Mouse (Mus musculus) testis, adult 2 months (tissue): Measurements from ENCODE around the gene Wdr90. TPM values are rescaled to one million over a fixed set of nuclear protein-coding genes. Genes with fewer than 3 reads are reported as not detected.
"Not testable (repeated sequence)": the region's sequence is repeated elsewhere in the genome, so short reads cannot be mapped to it uniquely, and the experiment has no call there.

ENCODE experiments used
- H3K27ac ChIP-seq: fragments of 200-500 bp; 2 replicates; pipeline ENCODE4 v1.5.1; 2012; ENCODE audit warnings: low read depth, low read length; ENCODE audit not compliant: control insufficient read depth, insufficient read depth
- H3K27me3 ChIP-seq: fragments of 200-500 bp; 2 replicates; pipeline ENCODE4 v1.6.1; 2012; ENCODE audit warnings: mild to moderate bottlenecking, low read length, moderate library complexity; ENCODE audit not compliant: control insufficient read depth, insufficient read depth
- H3K36me3 ChIP-seq: fragments of 200-500 bp; 2 replicates; pipeline ENCODE4 v1.6.1; 2012; ENCODE audit warnings: mild to moderate bottlenecking, low read length; ENCODE audit not compliant: control insufficient read depth, insufficient read depth
- H3K4me1 ChIP-seq: fragments of 200-500 bp; 2 replicates; pipeline ENCODE4 v1.6.1; 2012; ENCODE audit warnings: low read length; ENCODE audit not compliant: control insufficient read depth, insufficient read depth
- H3K4me3 ChIP-seq: fragments of 200-500 bp; 2 replicates; pipeline ENCODE4 v1.5.1; 2012; ENCODE audit warnings: low read depth, mild to moderate bottlenecking, low read length, moderate library complexity, mixed read lengths; ENCODE audit not compliant: control insufficient read depth
- CTCF ChIP-seq: fragments of 200-500 bp; IDR thresholded peaks from 2 replicates; pipeline ENCODE4 v1.5.1; 2012; ENCODE audit warnings: low read depth, mild to moderate bottlenecking, inconsistent platforms, low read length, moderate library complexity; ENCODE audit not compliant: control insufficient read depth, insufficient read depth, insufficient replicate concordance
- POLR2A ChIP-seq: fragments of 200-500 bp; IDR thresholded peaks from 2 replicates; pipeline ENCODE4 v1.6.1; 2012; ENCODE audit warnings: low read depth, mild to moderate bottlenecking, inconsistent platforms, low read length, moderate library complexity; ENCODE audit not compliant: control insufficient read depth
- polyA plus RNA-seq: library from polyadenylated mRNA; depleted of rRNA; stranded (reverse); fragments of >200 nt; gene quantifications from 2 replicates; pipeline ENCODE4 v1.2.3, GENCODE M21; 2012

Gene Wdr90
- polyA plus RNA-seq, 1 experiment = 49.9 TPM

DNA sequence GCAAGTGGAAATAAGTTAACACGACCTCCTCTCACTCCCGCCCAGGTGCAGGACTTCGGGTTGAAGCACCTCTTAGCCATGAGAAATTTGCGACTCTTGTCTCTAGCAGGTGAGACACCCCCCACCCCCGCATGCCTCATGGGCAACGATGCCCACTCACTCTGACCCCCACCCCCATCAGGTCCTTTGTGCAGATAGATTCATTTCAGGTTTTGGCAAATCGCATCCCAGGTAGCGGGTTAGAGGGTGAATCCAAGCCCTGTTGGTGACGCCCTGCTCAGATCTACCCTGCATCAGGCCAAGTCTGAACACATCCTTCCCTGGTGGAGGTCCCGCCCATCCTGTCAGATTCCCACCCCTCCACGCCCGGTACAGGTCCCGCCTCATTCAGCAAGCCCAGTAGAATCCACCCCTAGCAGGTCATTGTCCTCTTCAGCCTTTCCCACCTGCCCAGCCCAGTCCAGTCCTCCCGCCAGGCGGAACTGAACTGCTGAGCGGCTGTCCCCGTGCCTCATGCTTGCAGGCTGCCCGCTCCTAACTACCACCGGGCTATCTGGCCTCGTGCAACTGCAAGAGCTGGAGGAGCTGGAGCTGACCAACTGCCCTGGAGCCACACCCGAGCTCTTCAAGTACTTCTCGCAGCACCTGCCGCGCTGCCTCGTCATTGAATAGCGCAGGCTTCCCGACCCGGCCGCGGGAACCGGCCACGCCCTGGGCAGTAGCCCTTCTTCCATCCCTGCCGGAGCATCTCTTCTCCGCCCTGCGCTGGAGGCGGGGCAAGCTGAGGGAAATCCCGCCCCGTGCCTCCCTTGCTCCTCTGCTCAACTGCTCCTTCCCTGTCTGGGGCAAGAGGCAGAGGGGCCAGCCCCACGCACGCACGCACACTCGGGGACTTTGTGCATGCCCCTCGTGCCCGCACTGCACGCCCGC lies 42.2 kb downstream of the Wdr90 start:
- Histone ChIP-seq H3K27me3 (no peaks in the 10 kb centered on the region), H3K36me3 (no peaks in the 10 kb centered on the region), H3K27ac (no peak overlapping the region), H3K4me3 (peak overlapping the region; percentile 36), H3K4me1 (peaks cover 20% of the 10 kb centered on the region)
- TF ChIP-seq CTCF = no peak

DNA sequence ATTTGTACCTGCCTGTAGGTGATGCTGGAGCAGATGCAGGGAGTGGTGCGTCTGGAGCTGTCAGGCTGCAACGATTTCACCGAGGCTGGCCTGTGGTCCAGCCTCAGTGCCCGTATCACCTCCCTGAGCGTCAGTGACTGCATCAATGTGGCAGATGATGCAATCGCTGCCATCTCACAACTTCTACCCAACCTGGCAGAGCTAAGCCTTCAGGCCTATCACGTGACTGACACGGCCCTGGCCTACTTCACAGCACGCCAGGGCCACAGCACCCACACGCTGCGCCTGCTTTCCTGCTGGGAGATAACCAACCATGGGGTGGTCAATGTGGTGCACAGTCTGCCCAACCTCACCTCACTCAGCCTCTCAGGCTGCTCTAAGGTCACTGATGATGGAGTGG lies 43.6 kb downstream of the Wdr90 start:
- no peak for TF ChIP-seq CTCF
- no peak for TF ChIP-seq POLR2A
- H3K27me3 ChIP-seq = no peaks in the 10 kb centered on the region
- no peak overlapping the region for H3K4me3 ChIP-seq
- no peak overlapping the region for H3K27ac ChIP-seq
- H3K4me1 ChIP-seq = peaks cover 15% of the 10 kb centered on the region
- H3K36me3 ChIP-seq = no peaks in the 10 kb centered on the region

DNA sequence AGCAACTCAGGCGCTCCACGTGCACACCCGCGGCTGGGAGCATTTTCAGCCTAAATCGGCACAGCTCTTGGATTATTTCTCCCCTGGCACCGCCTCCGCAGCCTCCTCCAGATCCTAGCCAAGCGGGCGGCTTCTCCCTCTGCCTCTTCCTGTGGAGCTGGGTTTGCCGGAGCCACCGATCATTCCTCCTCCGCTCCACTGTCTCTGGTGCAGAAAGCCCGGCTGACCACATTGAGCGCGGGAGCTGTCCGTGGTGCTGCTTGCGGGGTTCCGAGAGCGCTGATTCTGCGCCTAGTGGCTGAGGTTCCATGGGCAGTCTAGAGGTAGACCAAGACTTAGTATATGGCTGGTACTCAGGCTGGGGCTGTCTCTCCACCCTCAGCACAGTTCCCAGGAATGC lies 47.8 kb downstream of the Wdr90 start:
- Histone ChIP-seq H3K36me3 (no peaks in the 10 kb centered on the region), H3K27me3 (no peaks in the 10 kb centered on the region), H3K4me3 (no peak overlapping the region), H3K27ac (no peak overlapping the region), H3K4me1 (peaks cover 16% of the 10 kb centered on the region)
- no peak for TF ChIP-seq POLR2A
- peak; percentile 56; the same call in 1 of the 2 replicates for TF ChIP-seq CTCF

DNA sequence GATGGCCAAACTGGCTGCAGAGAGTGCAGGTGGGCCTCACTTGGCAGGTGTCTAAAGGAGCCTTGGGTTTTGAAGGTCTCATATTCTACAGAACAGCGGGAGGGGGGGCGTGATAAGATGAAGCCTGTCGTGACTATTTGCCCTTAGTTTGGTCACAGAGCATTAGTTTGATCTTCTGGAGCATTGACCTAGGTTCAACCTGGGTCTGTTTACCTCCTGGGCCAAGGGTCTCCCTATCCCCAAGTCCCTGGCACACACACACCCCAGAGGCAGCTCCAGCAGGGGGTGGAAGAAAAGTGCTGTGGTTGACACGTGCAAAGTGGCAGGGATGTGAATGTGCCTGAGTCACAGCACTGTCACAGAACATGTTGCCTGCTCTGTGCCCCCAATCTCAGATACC lies 50.4 kb downstream of the Wdr90 start:
- no peaks in the 10 kb centered on the region for H3K36me3 ChIP-seq
- no peak overlapping the region for H3K27ac ChIP-seq
- H3K4me1 ChIP-seq = peaks cover 13% of the 10 kb centered on the region
- H3K4me3 ChIP-seq = no peak overlapping the region
- H3K27me3 ChIP-seq = no peaks in the 10 kb centered on the region
- no peak for TF ChIP-seq CTCF
- no peak for TF ChIP-seq POLR2A

DNA sequence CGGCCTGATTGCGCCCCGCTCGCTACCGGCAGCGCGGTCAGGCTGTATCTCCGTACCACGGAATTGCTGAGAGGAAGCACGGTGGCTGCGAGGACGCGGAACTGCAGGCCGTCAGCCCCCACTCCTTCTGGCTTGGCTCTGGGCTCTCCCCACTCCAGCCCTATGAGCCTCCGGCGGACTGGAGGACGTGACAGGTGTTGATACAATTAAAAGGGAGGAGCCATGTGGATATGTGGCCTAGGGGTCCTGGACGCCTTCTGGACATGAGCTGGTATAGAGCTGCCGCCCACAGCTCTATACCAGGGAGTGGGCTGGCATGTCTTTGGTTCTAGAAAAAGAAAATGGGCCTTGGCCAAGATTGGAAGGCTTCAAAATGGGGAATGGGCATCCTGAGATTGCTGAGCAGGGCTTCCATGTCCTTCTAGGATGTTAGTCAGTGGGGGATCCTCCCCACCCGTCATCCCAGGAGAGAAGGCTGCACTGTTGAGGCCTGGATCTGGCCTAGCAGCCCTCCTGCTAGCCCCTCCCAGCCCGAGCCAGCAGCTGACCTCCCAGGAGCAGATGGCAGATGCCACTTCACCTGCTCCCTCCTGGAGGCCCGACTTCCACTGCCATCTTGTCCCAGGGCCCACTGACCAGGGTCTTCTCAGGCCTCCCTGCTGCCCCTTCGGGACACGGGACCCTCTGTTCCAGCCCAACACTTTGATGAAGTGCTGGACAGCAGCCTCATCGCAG lies 51.5 kb downstream of the Wdr90 start:
- Histone ChIP-seq H3K27me3 (no peaks in the 10 kb centered on the region), H3K27ac (no peak overlapping the region), H3K4me1 (peaks cover 13% of the 10 kb centered on the region), H3K4me3 (peak overlapping the region; percentile 52), H3K36me3 (no peaks in the 10 kb centered on the region)
- TF ChIP-seq CTCF (no peak), POLR2A (no peak)

DNA sequence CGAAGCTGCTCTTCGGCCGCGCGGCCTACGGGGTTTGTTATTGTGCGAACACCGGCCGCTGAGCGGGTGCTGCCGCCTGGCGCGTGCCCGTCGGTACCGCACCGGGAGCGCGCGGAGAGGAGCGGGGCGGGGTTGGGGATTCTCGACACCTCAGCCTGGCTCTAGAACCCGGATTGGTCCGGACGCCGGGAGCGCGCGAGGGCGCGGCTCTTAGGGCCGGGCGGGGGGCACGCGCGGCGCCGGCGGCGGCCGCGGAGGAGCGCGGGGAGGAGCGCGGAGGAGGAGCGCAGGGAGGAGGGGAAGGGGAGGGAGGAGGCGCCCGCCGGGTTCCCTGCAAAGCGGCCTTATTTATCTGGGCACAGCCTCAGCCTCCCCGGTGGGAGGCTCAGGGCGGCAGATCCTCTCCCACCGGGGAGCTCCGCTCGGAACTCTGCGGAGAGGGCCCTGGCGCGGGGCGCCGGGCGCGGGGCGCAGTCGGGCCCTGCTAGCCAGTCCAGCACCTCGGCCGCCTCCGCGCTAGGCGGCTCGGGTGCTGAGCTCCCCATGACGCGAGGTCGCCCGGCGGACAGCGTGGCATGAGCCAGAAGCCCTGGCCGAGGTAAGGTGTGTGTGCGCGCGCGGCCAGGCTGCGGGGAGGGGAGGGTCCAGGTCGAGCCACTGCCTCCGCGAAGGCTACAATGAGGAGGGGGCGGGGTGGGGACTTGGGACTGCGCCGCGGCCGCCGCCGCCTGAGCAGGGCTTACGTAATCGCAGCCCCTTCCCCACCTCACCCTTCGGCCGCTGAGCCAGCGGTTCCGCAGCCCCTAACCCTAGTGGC lies 52.3 kb downstream of the Wdr90 start, which contains the start of gene Fbxl16:
Fbxl16 (plus strand) TSS at position 297 of the 817 bp plus-strand sequence.
- H3K36me3 ChIP-seq = no peaks in the 10 kb centered on the region
- H3K27me3 ChIP-seq = no peaks in the 10 kb centered on the region
- no peak for TF ChIP-seq POLR2A
- no peak for TF ChIP-seq CTCF
- H3K27ac ChIP-seq = no peak within 1 kb of the TSS
- H3K4me3 ChIP-seq = peak within 1 kb of the TSS; percentile 52
- H3K4me1 ChIP-seq = peaks cover 13% of the 10 kb centered on the region

DNA sequence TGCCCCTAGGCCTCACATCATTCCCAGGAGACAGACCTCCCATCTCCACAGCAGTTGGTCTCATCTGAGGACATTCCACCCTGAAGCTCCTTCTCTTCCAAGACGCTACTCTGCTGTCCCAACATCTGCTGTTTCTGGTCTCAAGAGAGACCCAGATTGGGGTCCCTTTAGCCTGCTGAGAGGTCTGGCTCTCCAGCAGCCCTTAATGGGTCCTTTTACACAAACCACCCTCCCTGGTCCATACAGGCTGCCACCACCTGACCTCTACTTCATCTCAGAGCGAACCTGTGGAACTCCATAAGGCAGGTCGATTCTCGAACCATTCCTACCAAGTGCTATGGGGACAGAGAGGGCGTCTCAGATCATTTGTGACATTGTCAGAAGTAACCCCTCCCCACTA lies 53.3 kb downstream of the Wdr90 start:
- no peaks in the 10 kb centered on the region for H3K36me3 ChIP-seq
- no peak overlapping the region for H3K27ac ChIP-seq
- H3K27me3 ChIP-seq = no peaks in the 10 kb centered on the region
- TF ChIP-seq POLR2A (no peak), CTCF (no peak)
- peaks cover 9% of the 10 kb centered on the region for H3K4me1 ChIP-seq
- peak overlapping the region; percentile 52 for H3K4me3 ChIP-seq

DNA sequence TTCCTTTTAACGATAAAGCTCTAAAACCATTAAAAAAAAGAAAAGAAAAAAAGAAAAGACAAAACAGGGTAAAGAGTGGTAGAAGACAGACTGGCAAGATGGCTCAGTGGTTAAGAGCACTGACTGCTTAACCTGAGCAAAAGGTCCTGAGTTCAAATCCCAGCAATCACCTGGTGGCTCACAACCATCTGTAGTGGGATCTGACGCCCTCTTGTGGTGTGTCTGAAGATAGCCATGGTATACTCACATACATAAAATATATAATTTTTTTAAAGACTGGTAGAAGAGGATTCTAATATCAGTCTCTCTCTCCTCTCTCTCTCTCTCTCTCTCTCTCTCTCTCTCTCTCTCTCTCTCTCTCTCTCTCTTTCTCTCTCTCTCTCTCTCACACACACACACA lies 53.8 kb downstream of the Wdr90 start:
- not testable (repeated sequence) for H3K36me3 ChIP-seq, H3K27ac ChIP-seq, H3K4me1 ChIP-seq, H3K27me3 ChIP-seq, H3K4me3 ChIP-seq
